Mouse (Mus musculus) brain, embryonic 14.5 days (tissue): Measurements from ENCODE around the gene Prkag2.

Source experiments
- CTCF ChIP-seq: fragments of 200-500 bp; IDR thresholded peaks from 2 replicates; pipeline ENCODE4 v1.5.1; 2012; ENCODE audit warnings: inconsistent platforms, mild to moderate bottlenecking, moderate library complexity, borderline replicate concordance; ENCODE audit not compliant: insufficient read depth, insufficient read length; ENCODE audit errors: extremely low read depth
- POLR2A ChIP-seq: fragments of 200-500 bp; IDR thresholded peaks from 2 replicates; pipeline ENCODE4 v1.6.1; 2012; ENCODE audit warnings: mild to moderate bottlenecking, inconsistent platforms, borderline replicate concordance; ENCODE audit not compliant: poor library complexity, insufficient read depth, insufficient read length, severe bottlenecking; ENCODE audit errors: extremely low read depth

DNA sequence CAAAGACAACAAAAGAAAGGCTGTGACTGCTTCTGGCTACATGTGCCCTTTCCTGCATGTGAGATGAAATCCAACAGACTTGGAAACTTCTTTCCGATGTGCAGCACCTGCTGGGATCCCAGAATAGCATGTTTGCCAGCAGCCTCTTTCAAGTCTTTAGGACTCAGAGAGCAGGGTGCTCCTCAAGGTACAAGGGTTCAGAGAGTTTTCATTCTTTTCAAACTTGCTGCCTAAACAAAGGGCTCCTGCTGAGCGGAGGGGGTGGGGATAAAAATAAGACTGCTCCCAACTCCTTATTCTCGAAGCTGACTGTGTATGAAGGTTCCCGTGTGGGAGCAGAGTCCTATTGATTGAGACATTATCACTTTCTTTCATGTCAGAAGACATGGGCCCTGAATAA, 283.3 kb downstream of the Prkag2 start:
- no peak for TF ChIP-seq CTCF
- TF ChIP-seq POLR2A = no peak
